Mouse (Mus musculus) left cerebral cortex, adult 9 months (tissue): Measurements from ENCODE around the gene Epb41.

Experiments used
- DNase-seq, 2 experiments: peaks; one replicate each; pipeline ENCODE4 v3.0.0; 2022; ENCODE audit warnings: low spot score in 2 of 2

The Epb41 gene

DNA sequence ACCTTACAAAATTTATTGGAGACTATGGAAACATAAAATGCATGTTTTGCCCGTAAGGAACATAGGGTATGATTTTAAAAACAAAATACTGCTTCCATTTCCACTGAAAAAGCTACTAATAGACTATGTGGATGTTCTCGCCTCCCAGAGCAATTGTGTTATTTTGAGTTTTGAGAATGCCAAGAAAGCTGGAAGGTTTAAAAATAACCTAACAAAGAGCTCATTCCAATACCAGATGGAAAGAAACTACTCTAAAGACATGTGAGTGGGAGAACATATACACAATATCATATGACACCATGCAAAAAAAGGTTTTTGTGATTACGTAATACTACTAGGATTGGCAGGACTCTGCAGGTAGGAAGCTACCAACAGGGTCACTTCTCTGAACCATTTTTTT, 31.4 kb downstream of the Epb41 start:
- no peak for DNase-seq

DNA sequence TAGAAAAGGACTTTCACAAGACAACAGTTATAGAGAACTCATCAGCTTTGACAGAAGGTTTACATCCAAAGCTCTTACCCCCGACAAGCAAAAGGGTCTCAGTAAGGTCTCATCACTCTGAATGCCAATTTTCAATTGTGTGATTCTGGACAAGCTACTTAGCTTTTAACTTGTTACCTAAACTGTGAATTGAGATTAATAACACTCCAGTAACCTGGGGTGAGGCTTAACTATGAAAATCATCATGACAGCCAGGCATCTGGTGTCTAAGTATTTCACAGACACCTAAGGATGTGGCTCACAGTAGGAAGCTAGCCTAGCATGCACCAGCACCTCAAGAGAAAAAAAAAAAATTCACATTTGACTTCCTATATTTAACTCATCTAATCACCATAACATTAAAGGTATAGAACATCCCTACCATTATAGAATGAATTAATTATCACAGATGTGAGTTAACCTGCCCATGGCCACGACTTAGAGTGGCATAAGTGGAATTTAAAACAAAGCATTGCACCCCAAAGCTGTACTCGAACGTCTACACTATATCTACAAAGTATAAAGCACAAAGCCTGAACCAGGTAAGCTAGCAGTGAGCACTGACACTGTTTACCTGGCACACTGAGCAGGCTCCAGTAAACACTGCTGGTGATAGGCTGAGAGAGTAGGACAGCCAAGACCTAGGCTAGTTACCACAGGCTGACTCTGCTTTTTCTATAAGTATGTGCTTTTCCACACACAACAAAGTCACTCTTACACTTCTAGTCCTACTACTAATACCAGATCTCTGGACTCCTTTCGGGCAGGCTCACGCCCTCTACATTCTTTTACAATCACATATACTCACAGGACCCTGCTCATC, 33.4 kb downstream of the Epb41 start:
- DNase-seq, result no peak

DNA sequence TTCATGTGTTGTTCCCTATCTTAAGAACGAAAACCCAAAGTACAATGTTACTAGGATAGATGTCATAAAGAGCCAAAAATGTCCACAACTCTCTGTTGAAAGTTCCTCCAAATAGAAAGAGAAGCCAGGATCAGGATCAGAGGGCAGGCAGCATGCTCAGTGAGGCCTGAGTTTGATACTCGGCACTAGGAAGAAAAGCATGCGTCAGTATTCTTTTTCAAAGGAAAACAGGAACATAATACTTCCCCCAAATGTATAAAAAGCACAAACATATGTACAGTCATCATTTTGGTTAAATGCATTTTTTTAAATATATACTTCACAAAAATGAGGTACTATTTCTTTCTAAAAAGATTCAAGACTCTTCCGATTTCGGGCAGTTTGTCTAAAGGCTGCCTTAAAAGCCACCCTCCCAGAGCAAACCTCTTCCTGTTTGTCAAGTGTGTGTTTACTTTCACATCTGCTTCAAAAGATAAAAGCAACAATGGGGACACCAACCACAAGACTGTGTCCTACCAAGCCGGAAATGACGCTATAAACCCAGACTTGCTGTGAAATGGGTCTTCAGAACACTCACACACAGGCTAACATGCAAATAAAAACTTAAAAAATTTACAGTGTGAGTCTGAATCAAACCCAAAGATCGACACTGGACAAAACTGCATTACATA, 35.0 kb downstream of the Epb41 start:
- DNase-seq, result no peak

DNA sequence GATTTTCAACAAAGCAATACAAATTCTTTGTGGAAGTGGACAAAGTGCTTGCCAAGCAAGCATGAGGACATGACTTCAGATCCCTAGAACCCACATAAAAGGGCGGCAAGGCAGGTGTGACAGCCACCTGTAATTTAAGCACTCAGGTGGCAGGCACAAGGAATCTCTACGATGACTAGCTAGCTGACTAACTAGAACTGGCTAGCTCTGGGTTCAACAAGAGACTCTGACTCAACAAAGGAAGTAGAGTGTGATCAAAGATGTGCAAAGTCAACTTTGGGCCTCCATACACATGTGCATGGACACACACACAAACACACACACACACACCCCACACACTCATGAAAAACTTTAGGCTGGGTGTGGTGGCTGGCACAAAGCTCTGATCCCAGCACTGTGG, 35.6 kb downstream of the Epb41 start:
- no peak for DNase-seq

DNA sequence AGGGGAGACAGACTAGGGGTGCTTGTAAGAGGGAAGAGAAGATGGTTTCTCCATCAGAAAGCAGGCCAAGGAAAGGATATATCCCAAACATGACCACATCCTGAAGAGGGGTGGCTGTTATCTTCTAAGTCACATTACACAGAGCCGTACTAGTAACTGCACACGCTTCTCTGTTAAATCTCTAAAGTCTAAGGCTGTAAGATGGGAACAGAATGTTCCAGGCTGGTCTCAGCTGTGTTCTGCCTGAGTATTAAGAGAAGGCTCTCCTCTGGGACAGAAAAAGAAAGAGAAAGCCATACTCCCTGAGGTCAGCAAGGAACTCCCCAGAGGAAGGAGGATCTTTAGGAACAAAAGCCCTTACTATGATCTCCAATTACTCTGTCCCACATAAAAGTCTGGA, 36.3 kb downstream of the Epb41 start:
- DNase-seq, result no peak

DNA sequence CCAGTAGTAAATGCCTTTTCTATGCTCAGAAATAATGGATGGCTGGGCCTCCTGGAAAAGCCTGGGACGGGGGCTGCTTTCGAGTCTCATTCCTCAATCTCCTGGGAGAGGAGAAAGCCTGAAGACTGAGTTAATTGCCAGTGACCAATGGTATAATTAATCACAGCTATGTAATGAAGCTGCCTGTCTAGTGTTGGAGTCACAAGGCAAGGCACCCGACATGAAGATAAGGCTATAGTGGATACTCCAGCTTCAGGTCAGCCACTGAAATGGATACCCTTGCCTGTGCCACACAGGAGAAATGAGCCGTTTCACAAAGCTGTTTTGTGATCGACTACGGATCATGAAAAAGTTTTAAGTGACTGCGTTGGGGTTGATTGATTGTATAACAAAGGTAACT, 37.1 kb downstream of the Epb41 start:
- DNase-seq, result no peak

DNA sequence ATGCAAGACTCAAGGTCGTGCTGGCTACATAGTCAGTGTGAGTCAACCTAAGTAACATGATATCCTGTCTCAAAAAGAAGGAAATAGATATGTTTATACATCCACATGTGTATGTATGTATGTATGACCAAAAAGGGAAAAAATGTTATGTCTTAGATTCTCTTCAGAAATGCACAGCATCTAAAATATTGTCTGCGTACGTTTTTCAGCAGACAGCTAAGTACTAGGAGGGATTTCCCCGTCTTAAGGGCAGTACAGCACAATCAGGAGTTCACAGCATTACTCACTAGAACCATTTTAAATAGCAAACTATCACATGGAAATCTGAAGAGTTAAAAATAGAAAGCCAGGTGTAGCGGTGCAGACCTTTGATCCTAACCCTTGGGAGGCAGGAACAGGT, 38.0 kb downstream of the Epb41 start:
- DNase-seq, result no peak

DNA sequence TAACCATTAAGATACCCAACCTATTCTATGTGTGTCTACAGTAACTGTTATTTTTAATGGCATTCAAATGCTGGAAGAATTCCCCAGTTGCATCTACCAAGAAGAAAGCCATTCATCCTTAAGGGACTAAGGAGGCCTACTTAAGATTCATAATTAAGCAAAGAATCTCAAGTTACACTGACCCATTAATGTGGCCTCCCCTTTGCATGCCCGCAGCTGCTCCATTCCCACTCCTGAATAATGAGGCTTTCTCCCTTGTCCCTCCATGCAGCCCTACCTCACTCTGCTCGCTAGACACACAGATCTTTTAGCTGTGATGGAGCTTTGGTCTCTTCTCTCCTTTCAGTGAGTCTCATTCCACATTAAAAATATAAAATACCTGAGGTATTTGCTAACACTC, 40.9 kb downstream of the Epb41 start:
- DNase-seq, result no peak

DNA sequence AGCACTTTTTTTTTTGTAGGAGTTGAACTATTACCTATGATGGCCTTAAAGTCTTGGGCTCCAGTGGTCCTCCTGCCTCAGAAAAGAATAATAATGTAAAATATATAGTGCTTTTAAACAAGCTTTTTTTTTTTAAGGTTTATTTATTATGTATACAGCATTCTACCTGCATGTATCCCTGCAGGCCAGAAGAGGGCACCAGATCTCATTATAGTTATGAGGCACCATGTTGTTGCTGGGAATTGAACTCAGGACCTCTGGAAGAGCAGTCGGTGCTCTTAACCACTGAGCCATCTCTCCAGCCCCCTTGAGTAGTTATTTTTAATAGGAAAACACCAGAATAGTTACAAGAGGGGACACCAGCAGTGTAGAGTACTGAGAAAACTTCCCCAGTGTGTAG, 41.9 kb downstream of the Epb41 start:
- no peak for DNase-seq

DNA sequence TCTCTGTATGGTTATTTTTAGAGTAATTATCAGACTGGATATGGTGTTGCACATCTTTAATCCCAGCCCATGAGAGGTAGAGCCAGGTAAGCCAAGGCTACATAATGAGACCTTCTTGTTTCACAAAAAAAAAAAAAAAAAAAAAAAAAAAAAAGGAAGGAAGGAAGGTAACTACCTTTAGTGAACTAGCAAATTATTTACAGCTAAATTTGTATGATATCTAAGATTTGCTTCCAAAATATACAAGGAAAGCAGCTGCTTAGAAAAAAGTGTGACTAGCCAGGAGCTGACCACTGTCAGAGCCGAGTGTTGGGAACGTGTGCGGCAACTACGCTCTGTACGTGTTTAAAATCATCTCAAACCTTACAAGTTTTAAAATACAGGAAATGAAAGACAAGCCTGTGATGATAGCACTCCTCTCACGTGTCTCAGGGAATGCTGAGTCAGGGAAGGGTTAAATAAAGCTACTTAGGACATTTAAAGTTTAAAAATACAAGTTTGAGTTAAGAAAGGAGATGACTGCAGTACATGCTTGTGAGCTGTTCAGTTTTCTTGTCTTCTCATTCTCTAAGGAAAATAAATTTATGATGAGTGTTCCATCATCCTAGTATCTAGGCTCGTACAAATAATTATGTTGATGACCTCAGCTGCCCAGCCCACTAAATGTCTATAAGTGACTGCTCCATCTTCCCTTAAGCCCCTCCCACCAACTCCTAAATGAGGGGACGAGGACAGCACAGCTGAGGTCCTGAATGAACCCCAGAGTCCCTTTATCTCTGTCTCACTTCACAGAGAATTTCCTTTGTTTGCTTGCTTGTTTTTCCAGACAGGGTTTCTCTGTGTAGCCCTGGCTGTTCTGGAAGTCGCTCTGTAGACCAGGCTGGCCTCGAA, 45.0 kb downstream of the Epb41 start:
- DNase-seq, result no peak

DNA sequence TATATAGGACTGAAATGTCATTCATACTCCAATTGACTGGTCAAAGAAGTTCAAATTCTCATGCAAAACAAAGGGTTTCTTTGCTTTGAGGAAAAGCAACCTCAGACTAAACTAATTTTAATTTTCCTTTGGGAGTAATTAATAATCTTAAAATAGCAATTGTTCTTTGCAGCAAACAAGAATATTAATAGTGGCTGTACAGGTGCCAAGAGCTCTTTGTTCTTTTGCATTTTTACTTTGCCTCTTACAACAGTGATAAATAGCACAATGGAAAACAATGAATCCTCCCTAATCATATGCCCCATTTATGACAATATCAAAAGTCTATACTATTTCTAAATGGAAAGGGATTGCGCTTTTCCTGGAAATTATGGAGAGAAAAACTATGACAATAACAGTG, 47.3 kb downstream of the Epb41 start:
- no peak for DNase-seq

DNA sequence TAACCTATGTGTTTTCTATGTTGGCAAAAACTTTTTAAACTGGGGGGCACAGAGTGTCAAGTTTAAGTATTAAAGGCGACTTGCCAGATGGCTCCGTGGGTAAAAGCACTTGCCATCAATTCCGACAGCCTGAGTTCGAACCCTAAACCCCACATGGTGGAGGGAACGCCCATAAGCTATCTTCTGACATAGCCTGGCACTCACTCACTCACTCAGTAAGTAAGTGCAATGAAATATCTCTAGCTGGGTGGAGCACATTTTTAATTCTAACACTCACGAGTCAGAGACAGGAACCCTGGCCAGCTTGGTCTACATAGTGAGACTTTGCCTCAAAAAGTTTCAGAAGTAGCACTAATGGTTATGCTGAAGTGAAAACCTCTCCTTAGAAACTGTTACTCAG, 48.0 kb downstream of the Epb41 start:
- no peak for DNase-seq

DNA sequence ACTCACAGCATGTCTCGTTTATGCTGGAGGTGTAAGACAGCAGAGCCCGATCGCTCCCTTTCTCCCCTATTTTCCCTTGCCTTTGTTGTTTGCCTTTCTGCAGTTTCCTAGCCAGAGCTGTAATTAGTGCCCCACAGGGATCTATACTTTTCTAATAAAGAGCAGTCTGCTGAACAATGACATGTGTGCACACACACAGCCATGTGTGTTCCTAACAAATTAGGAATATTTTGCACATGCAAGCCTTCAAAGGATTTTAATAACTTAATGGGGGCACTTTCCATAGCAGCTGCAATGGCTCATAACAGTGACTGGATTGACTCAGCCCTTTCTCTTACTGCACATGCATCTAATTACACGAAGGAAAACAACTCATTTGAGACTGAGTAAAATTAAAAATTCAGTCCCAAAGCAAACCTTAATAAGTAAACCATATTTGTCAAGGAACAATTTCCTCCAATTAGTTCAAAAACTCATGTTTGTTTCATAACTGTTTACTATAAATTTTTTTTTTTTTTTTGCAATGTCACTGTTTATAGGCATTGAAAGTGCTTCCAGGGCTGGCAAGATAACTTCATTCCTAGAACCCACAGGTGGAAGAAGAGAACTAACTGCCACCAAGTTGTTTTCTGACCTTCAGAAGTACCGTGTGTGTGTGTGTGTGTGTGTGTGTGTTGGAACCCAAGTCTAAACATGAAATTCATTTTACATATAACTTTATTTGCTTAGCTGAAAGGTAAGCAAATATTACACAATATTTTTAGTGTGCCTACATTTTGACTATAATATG, 49.2 kb downstream of the Epb41 start:
- DNase-seq, result no peak

DNA sequence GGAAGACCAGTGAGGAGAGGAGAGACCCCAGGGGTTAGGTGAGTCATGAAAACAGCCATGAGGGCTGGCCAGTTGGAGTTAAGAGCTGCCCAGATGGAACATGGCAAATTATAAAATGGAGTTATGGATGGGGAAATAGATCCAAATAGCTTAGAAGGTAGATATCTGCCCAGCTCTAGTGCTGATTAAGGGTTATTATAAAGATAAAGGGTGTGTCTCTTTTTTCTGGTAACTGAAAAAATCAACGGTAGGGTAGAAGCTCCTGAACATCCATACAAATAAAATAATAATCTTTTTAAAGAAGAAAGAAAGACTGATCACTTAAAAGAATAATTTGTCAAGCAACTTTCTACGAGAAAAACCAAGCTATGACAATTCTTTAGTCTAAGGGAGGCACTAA, 49.9 kb downstream of the Epb41 start:
- DNase-seq, result no peak

DNA sequence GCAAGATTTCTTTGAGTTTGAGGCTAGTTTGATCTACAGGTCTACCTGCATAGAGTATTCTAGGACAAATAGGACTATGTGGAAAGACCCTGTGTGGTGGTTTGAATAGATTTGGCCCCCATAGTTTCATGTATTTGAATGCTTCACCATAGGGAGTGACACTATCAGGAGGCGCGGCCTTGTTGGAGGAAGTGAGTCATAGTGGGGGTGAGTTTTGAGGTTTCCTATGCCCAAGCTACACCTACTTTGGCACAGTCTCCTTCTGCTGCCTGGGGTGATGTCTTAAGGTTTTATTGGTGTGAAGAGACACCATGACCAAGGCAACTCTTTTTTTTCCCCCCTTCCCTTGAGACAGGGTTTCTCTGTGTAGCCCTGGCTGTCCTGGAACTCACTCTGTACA, 51.3 kb downstream of the Epb41 start:
- no peak for DNase-seq

DNA sequence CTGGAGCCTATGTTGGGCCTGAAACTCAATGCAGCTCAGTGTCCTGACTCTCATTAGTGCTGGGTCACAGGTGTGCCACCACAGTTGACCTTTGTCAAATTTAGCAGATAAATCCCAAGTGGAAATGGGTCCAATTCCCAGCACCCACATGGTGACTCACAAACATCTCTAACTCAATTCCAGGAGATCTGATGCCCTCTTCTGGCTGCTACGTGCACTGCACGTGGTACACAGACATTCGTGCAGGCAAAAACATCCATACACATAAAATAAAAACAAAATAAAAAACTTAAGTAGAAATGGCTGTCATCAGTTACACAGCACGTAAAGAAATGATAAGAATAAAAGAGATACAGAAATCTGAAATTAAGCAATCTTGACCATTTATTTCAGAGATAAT, 52.5 kb downstream of the Epb41 start:
- no peak for DNase-seq

DNA sequence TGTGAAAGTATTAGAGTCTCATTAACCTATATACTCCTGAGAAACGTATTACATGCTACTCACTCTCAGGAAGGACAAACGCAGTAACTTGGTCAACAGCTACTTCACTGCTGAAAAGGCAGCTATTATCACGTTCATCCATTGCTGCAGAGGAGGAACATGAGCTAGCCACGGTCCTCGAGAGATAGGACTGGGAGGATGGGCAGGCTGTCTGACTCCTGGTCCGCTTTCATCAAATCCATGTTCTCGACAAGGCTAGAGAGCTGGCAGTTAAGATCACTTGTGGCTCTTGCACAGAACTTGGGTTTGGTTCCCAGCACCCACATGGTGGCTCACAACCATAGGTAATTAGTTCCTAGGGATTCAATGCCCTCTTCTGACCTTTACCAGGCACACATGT, 53.2 kb downstream of the Epb41 start:
- DNase-seq, result no peak

DNA sequence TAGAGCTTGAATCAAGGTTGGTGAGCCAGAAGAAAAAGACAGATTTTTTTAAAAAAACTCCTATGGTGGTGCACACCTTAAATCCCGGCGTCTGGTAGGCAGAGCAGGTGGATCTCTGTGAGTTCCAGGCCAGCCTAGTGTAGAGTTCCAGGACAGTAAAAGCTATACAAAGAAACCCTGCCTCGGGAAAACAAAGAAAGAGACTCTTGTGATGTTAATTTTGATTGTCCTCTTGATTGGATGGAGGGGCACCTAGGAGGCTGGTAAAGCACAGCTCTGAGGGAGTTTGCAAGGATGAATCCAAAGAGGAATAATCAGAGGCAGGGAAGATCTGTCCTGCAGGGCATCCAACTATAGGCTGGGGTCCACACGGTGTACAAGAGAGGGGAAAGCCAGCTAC, 56.6 kb downstream of the Epb41 start:
- DNase-seq, result no peak

DNA sequence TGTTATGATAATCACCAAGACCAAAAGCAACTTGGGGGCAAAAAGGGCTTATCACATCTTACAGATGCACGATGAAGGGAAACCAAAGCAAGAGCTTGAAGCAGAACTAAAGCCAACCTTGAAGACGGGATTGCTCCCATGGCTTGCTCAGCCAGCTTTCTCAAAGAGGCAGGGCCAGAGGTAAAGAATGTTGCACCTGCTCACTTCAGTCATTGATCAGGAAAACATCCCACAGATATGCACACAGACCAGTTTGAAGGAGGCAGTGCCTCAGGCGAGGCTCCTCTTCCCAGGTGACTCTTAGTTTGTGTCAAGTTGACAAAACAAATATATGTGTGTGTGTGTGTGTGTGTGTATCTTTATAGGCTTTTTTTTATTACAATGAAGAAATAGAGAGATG, 59.7 kb downstream of the Epb41 start:
- no peak for DNase-seq

DNA sequence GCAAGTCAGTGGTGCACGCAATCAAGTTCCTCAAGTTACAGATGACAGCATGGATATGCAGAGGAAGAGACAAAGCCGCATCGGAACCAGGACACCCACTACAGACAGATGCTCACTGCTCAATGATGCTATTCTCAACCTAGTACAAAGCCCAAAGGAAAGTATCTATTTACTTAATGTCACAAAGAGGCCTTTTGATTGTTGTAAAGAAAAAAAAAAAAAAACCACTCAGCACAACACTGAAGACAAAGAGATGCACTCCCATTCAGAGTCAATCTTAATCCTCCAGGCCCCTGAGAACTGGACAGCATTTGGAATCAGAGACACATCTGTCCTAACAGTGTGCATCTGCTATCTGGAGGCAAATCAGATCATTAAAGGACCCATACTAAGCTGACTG, 63.5 kb downstream of the Epb41 start:
- no peak for DNase-seq

DNA sequence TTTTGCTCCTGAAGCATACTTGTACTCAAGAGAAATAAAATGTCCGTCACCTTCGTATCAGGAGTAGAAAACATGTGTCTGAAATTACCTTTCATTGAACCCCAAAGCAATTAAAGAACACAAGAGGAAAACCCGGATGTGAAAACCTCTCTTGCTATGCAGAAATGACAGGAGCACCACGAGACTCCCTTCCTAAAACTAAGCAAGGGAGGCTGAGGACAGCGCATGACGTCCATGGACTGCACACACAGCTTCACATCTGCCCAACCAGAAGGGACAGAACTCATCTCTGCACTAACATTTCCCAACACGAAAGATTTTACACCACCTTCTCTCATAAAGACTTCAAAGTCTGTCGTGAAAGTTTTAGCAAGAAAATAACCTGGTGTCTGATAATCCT, 64.7 kb downstream of the Epb41 start:
- DNase-seq, result no peak

DNA sequence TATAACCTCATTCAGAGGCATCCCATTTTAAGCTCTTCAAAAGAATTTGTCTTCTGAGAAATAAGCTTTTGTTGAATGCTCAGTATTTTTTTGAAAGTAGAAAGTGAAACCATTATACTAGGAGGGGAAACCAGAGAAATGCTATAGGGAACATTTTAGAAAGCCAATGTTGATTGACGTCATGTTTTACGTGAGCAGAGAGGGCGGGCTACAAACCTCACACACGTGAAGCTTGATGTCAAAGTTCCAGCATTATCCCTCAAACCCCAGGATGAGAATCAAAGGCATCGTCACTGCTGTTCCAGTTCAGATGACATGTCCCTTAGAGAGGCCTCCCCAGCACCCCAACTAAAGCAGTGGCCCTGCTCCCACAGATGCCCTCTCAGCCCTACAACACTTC, 66.9 kb downstream of the Epb41 start:
- no peak for DNase-seq
